Mouse (Mus musculus) neural tube, embryonic 14.5 days (tissue): Measurements from ENCODE around the gene Fabp1. TPM values are rescaled to one million over a fixed set of nuclear protein-coding genes. Genes with fewer than 3 reads are reported as not detected.

Source experiments
- ATAC-seq: fragments of 200-750 bp; cut with Nextera tagmentation; 2 replicates; pipeline ENCODE4 v1.8.0; 2017; ENCODE audit warnings: low read depth, mild to moderate bottlenecking, moderate TSS enrichment, moderate library complexity
- H3K27ac ChIP-seq: fragments of 300-500 bp; sonication (generic); 2 replicates; pipeline ENCODE4 v1.5.1; 2014; ENCODE audit warnings: low read depth, mild to moderate bottlenecking, control low read depth, low read length, moderate library complexity, mixed read lengths
- H3K27me3 ChIP-seq: fragments of 300-500 bp; sonication (generic); 2 replicates; pipeline ENCODE4 v1.6.1; 2014; ENCODE audit warnings: low read length; ENCODE audit not compliant: control insufficient read depth, insufficient read depth
- H3K36me3 ChIP-seq: fragments of 300-500 bp; sonication (generic); 2 replicates; pipeline ENCODE4 v1.6.1; 2014; ENCODE audit warnings: low read length, mixed read lengths; ENCODE audit not compliant: control insufficient read depth, insufficient read depth
- H3K4me1 ChIP-seq: fragments of 300-500 bp; sonication (generic); 2 replicates; pipeline ENCODE4 v1.6.1; 2014; ENCODE audit warnings: low read length; ENCODE audit not compliant: control insufficient read depth, insufficient read depth
- H3K4me2 ChIP-seq: fragments of 300-500 bp; sonication (generic); 2 replicates; pipeline ENCODE4 v1.6.1; 2014; ENCODE audit warnings: mild to moderate bottlenecking, low read depth, low read length, control low read depth
- H3K4me3 ChIP-seq: fragments of 300-500 bp; sonication (generic); 2 replicates; pipeline ENCODE4 v1.5.1; 2014; ENCODE audit warnings: low read depth, low read length, control low read depth, mixed read lengths
- H3K9ac ChIP-seq: fragments of 300-500 bp; sonication (generic); replicated peaks from 2 replicates; pipeline ENCODE4 v1.6.1; 2014; ENCODE audit warnings: low read depth, mild to moderate bottlenecking, control low read depth, low read length, mixed read lengths
- H3K9me3 ChIP-seq: fragments of 300-500 bp; sonication (generic); 2 replicates; pipeline ENCODE4 v1.6.1; 2016; ENCODE audit warnings: low read length; ENCODE audit not compliant: control insufficient read depth
- WGBS: fragments of 180-500 bp; shearing (Covaris S2); extraction: QIAGEN DNeasy Blood & Tissue Kit; methylation state at CpG from one replicate; pipeline ENCODE4 v1.1.7; 2014; 5-methylcytosine and 5-hydroxymethylcytosine counted together
- polyA plus RNA-seq: library from polyadenylated mRNA; unstranded; fragments of >200 nt; fragmentation: Nextera tagmentation; extraction: Ambion mirVana; gene quantifications from 2 replicates; pipeline ENCODE4 v1.2.1, GENCODE M21; 2014

Gene Fabp1
- polyA plus RNA-seq, 1 experiment from 2014 or later: not detected

DNA sequence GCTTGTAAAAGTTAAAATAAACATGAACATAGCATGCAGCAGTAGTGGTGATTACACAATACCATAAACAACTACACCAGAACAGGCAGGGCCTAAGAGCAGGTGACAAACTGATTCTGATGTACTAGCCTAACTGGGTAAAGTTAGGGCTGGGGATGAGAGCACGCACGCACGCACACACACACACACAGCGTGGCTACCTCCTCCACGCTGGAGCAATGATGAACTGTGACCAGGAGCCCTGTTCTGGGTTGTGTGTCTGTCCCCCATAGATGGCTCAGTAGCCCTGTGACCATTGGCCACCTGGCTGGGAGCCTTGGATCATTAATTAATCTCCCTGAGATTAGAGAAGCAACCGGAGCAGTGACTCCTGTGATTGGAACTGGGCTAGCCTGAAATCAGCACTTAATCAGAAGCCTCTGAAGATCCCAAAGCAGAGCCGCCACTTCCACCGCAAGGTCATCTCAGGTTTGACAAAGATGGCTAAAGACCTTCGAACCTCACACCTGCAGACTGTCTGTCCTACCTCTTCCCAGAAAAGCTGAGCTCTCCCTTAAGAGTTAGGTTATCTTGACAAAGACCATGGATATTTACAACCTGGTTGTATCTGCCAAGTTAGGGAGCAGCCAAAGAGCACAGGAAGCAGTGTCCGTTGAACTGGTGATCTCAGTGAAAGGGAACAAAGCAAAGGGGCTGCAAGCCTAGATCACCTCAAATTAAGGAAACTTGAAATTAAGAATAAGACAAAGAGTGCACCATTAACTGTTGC lies 26.6 kb upstream of the Fabp1 start:
- no peak for ATAC-seq
- 91% methylated on average over 10 of the region's 10 CpGs for WGBS
- H3K9ac ChIP-seq: no peak overlapping the region
- no peaks in the 10 kb centered on the region for H3K36me3 ChIP-seq
- H3K27ac ChIP-seq: no peak overlapping the region
- H3K9me3 ChIP-seq: no peaks in the 10 kb centered on the region
- no peak overlapping the region for H3K4me2 ChIP-seq
- H3K4me1 ChIP-seq: no peaks in the 10 kb centered on the region
- H3K4me3 ChIP-seq: no peak overlapping the region
- H3K27me3 ChIP-seq: no peaks in the 10 kb centered on the region

DNA sequence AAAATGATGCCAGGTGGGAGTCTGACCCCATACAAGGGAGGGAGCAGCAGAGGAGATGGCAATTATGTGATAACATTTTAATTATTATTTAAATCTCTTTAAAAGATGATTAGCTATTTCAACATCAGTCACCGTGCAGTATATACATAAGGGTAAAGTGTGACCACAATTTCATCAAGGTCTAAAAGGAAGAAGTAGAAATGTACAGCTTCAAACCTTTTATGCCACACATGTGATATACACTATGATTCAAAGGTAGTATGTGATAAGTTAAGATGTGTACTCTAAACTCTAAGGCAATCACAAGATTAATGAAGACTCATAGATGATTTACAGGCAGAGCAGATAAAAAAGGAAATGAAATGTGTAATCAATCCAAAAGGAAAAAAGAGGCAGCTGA lies 19.0 kb upstream of the Fabp1 start:
- Histone ChIP-seq H3K9ac (no peak overlapping the region), H3K9me3 (no peaks in the 10 kb centered on the region), H3K4me2 (no peak overlapping the region), H3K4me1 (no peaks in the 10 kb centered on the region), H3K36me3 (no peaks in the 10 kb centered on the region), H3K27ac (no peak overlapping the region), H3K27me3 (no peaks in the 10 kb centered on the region), H3K4me3 (no peak overlapping the region)
- no peak for ATAC-seq
- WGBS: 89% methylated on average over 1 of the region's 1 CpGs

DNA sequence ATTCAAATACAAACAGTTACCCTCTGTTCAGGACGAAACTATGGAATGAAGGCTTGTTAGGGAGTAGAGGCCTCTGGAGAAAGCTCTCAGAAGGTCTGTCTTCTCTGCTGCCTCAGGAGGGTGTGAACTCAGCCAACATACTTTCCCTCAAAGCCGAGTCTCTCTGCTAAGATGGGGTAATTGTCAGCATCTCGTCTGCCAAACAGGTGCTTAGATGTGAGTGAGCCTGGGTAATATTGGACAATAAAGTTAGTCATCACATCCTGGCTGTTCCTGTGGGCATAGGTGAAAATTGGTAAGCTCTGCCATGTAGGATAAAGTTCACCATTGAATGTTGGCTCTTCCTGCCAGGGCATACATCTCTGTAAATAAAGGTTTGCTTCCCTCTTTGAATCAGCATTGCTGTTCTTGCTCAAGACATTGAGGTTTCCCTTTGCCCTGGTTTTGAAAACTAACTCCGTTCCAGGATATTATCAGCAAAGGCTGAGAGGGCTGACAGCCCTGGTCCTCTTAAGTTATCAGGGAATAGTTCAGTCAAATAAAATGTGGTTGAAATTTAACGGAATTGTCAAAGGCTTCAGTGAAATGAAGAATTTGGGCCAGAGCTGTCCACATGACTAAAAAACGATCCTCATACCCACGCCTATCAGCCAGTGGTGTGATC lies 14.6 kb upstream of the Fabp1 start:
- H3K9me3 ChIP-seq: no peaks in the 10 kb centered on the region
- H3K27me3 ChIP-seq: no peaks in the 10 kb centered on the region
- ATAC-seq: no peak
- no peaks in the 10 kb centered on the region for H3K36me3 ChIP-seq
- H3K9ac ChIP-seq: no peak overlapping the region
- no peak overlapping the region for H3K4me2 ChIP-seq
- H3K4me3 ChIP-seq: no peak overlapping the region
- H3K4me1 ChIP-seq: no peaks in the 10 kb centered on the region
- no peak overlapping the region for H3K27ac ChIP-seq
- 86% methylated on average over 7 of the region's 7 CpGs for WGBS

DNA sequence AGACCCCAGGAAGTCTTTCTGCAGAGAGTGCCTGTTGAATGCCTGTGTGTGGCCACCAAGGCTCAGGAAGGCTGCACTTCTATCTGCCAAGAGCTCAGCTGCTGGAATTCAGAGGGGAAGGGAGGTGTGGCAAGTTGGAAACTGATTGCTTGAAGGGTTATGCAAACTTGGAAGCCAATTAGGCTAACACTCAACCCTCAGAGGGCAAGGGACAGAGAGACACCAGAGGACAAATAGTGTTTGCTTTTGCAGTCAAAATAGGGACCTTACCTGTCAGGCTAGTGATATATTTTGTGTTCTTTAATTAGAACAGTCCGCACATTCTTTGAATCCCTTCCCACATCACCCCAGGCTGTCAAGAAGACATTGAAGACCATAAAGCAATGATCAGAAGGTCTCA lies 10.0 kb upstream of the Fabp1 start:
- H3K4me3 ChIP-seq: no peak overlapping the region
- no peaks in the 10 kb centered on the region for H3K27me3 ChIP-seq
- no peak overlapping the region for H3K4me2 ChIP-seq
- no peaks in the 10 kb centered on the region for H3K9me3 ChIP-seq
- no peaks in the 10 kb centered on the region for H3K4me1 ChIP-seq
- no peak overlapping the region for H3K27ac ChIP-seq
- H3K9ac ChIP-seq: no peak overlapping the region
- ATAC-seq: no peak
- no peaks in the 10 kb centered on the region for H3K36me3 ChIP-seq
- 32% methylated on average over 1 of the region's 1 CpGs for WGBS

DNA sequence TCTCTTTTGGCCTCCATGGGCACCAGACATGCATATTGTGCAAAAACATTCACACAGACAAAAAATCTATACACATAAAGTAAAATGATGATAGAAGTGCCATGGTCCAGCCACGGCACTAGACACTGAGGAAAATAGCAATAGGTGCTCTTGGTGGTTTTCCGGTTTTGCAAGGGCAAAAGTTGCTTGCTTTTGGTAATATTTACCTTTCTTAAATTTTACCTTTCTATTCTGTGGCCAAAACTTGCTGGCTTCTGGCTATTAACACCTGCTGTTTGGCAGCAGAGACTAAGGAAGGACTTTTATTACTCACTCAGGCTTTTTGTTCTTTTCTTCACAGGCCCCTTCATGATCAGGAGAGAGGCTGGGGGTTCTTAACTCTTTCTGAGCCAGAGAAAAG lies 9.1 kb upstream of the Fabp1 start:
- Histone ChIP-seq H3K4me1 (no peaks in the 10 kb centered on the region), H3K4me3 (no peak overlapping the region), H3K27me3 (no peaks in the 10 kb centered on the region), H3K9me3 (no peaks in the 10 kb centered on the region), H3K27ac (no peak overlapping the region), H3K4me2 (no peak overlapping the region), H3K36me3 (no peaks in the 10 kb centered on the region), H3K9ac (no peak overlapping the region)
- no peak for ATAC-seq
- WGBS: 82% methylated on average over 2 of the region's 2 CpGs

DNA sequence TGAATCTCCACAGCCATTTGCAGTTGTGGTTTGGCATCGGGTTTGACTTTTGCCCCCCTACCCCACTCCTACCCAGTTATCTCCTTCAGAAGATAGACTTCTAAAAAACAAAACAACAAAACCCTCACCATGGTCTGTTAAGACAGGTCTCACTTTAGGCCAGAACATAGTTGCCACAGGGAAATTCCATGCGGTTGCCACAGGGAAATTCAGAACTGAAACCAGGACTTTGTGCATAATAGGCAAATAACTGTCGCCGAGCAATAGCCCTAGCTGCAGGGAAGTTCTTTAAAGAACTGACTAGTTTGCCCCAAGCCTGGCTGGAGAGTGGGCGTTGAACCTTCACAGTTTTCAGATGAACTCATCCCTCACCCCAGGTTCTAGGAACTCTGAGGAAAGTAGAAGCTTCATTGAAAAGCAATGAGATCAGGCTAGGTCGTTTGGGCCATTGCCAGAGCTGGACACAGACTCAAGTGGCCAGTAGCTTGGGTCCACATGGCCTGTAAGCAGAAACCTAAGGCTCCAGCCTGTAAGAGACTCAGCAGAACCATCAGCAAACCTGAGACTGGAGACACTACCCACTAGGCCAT lies 6.4 kb upstream of the Fabp1 start:
- H3K36me3 ChIP-seq: no peaks in the 10 kb centered on the region
- H3K9me3 ChIP-seq: no peaks in the 10 kb centered on the region
- H3K4me3 ChIP-seq: no peak overlapping the region
- H3K27me3 ChIP-seq: no peaks in the 10 kb centered on the region
- no peak overlapping the region for H3K27ac ChIP-seq
- H3K4me2 ChIP-seq: no peak overlapping the region
- 78% methylated on average over 6 of the region's 6 CpGs for WGBS
- ATAC-seq: no peak
- no peaks in the 10 kb centered on the region for H3K4me1 ChIP-seq
- no peak overlapping the region for H3K9ac ChIP-seq

DNA sequence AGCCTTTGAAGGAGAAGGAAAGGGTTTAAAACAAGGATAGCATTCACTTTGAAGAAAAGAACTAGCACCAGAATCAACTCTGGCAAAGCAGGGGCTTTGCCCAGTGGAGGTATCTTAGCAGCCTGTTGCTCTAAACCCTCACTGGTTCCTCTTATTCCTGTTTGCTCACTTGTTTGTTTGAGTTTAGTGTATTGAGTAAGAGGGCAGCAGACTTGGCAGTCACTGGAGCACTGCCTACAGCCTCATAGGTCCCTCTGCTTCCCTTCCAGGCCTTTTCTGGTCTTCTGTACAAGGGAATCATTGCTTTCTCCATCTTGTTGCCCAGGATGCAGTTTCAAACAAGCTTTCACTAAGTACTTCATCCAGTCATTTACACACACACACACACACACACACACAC lies 3.5 kb upstream of the Fabp1 start:
- no peaks in the 10 kb centered on the region for H3K27me3 ChIP-seq
- H3K9me3 ChIP-seq: no peaks in the 10 kb centered on the region
- no peak overlapping the region for H3K27ac ChIP-seq
- H3K4me3 ChIP-seq: no peak overlapping the region
- no peak overlapping the region for H3K4me2 ChIP-seq
- H3K9ac ChIP-seq: no peak overlapping the region
- H3K36me3 ChIP-seq: no peaks in the 10 kb centered on the region
- H3K4me1 ChIP-seq: no peaks in the 10 kb centered on the region
- no peak for ATAC-seq

DNA sequence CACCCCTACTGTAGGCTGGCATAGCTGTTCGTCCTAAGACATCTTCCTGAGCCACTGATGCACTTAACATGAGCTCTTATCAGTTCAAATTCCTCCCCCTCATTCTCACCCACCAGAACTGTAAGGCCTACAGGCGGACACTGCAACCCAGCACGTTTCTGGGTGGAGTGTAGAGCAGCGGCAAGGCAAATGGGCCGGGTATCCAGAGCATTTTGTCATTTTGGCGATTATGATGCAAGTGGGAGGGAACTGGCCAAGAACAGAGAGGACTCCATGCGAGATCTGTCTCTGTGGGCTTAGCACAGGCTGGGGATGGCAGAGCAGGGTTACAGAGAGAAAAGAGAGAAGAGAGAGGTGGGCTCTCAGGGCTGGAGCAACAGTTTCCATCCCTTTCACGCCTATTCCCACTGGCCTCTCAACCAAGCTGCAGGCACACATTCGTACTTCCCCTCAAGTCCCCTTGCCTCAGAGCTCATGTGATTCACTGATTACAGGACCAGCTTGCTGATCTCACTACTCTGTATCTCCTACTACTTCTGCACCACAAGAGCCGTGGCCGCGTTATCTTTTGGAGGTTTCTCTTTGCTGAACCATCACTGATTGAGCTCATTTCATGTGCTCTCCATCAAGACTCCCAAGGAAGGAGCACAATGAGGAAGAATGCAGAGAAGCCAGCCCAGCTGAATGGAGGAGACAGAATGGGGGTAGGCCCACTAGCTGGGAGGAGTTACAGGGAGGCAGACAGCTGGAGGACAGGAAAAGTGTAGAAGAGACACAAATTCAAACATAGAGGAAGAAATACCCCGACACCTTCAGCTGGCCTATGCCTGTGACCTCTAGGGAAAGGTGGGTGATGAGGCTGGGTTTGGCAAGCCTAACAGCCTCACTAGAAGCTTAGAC lies 1.7 kb upstream of the Fabp1 start:
- no peak overlapping the region for H3K27ac ChIP-seq
- H3K36me3 ChIP-seq: no peaks in the 10 kb centered on the region
- H3K9me3 ChIP-seq: no peaks in the 10 kb centered on the region
- no peaks in the 10 kb centered on the region for H3K27me3 ChIP-seq
- H3K9ac ChIP-seq: no peak overlapping the region
- no peak for ATAC-seq
- no peaks in the 10 kb centered on the region for H3K4me1 ChIP-seq
- H3K4me2 ChIP-seq: no peak overlapping the region
- WGBS: 87% methylated on average over 13 of the region's 13 CpGs
- H3K4me3 ChIP-seq: no peak overlapping the region
